10 mouse cellular contexts compared by ENCODE assay signal in genomic region chr2:35397096-35397495, GRCm38 (mm10). TPM values are rescaled to one million over a fixed set of nuclear protein-coding genes. Genes with fewer than 3 reads are reported as not detected.
DNase-seq lines count a peak whose midpoint lies in the region; ATAC-seq and TF ChIP-seq lines count a peak whose summit lies in the region.
"Had no signal": no experiment of that assay in that cellular context is flagged by ENCODE, and none has a peak within 500 bp of the region (broad histone marks: within the 10 kb centered on the region; RNA-seq: fewer than 3 reads in every experiment).

Gene 4930402F06Rik (minus strand): TSS chr2:35397175.

- 0 out of 2 replicates have a peak, but pooled peaks have one; percentile 23 for ATAC-seq in intestine, embryonic 14.5 days (replicated peaks; ENCODE audit: low FRiP score, low TSS enrichment, low read depth)
- no peak for ATAC-seq in intestine, embryonic 16.5 days
- ATAC-seq in kidney, embryonic 14.5 days (ENCODE audit: low FRiP score, low TSS enrichment), result no peak

- H3K27ac ChIP-seq in cerebellum, adult 2 months (ENCODE audit: insufficient read depth, low read length), result no peak within 1 kb of the TSS
- no peak within 1 kb of the TSS for H3K27ac ChIP-seq in intestine, embryonic 14.5 days (ENCODE audit: low read depth)
- no peak within 1 kb of the TSS for H3K27ac ChIP-seq in intestine, embryonic 16.5 days (ENCODE audit: low read length)
- no peak within 1 kb of the TSS for H3K27ac ChIP-seq in kidney, embryonic 14.5 days (ENCODE audit: low read depth, low read length)
- H3K27ac ChIP-seq: macrophage had no signal

- no peaks in the 10 kb centered on the region for H3K9me3 ChIP-seq in intestine, embryonic 14.5 days (ENCODE audit: control insufficient read depth, low read length)
- no peaks in the 10 kb centered on the region for H3K9me3 ChIP-seq in intestine, embryonic 16.5 days (ENCODE audit: control insufficient read depth, low read length)
- no peaks in the 10 kb centered on the region for H3K9me3 ChIP-seq in kidney, embryonic 14.5 days (ENCODE audit: control insufficient read depth, low read length)

- H3K36me3 ChIP-seq in intestine, embryonic 14.5 days (ENCODE audit: control insufficient read depth, insufficient read depth, low read length), result peaks cover 13% of the 10 kb centered on the region; the same call in 1 of the 2 replicates
- H3K36me3 ChIP-seq in intestine, embryonic 16.5 days (ENCODE audit: control insufficient read depth, insufficient read depth, low read length), result no peaks in the 10 kb centered on the region
- peaks cover 4% of the 10 kb centered on the region; the same call in 1 of the 2 replicates for H3K36me3 ChIP-seq in kidney, embryonic 14.5 days (ENCODE audit: control insufficient read depth, insufficient read depth, low read length)

- no peaks in the 10 kb centered on the region for H3K27me3 ChIP-seq in cerebellum, adult 2 months (ENCODE audit: control insufficient read depth, insufficient read depth, low read length)
- H3K27me3 ChIP-seq in intestine, embryonic 14.5 days (replicated peaks; ENCODE audit: control insufficient read depth, insufficient read depth, low read length), result no peaks in the 10 kb centered on the region
- no peaks in the 10 kb centered on the region for H3K27me3 ChIP-seq in intestine, embryonic 16.5 days (replicated peaks; ENCODE audit: control insufficient read depth, insufficient read depth, low read length)
- H3K27me3 ChIP-seq in kidney, embryonic 14.5 days (ENCODE audit: control insufficient read depth, insufficient read depth, low read length), result no peaks in the 10 kb centered on the region

- H3K4me1 ChIP-seq in cerebellum, adult 2 months (ENCODE audit: control insufficient read depth, insufficient read depth, low read length), result no peaks in the 10 kb centered on the region
- H3K4me1 ChIP-seq in intestine, embryonic 14.5 days (replicated peaks; ENCODE audit: control insufficient read depth, insufficient read depth, low read length), result 0 out of 2 replicates have a peak, but pooled peaks cover 4% of the 10 kb centered on the region
- H3K4me1 ChIP-seq in intestine, embryonic 16.5 days (ENCODE audit: control insufficient read depth, insufficient read depth, low read length), result no peaks in the 10 kb centered on the region
- H3K4me1 ChIP-seq in kidney, embryonic 14.5 days (ENCODE audit: control insufficient read depth, insufficient read depth, low read length), result no peaks in the 10 kb centered on the region

- H3K9ac ChIP-seq in intestine, embryonic 14.5 days (ENCODE audit: low read length), result no peak within 1 kb of the TSS
- H3K9ac ChIP-seq in intestine, embryonic 16.5 days (ENCODE audit: low read depth, low read length), result no peak within 1 kb of the TSS
- no peak within 1 kb of the TSS for H3K9ac ChIP-seq in kidney, embryonic 14.5 days (ENCODE audit: low read depth, low read length)

- no peak within 1 kb of the TSS for H3K4me2 ChIP-seq in intestine, embryonic 14.5 days (ENCODE audit: low read length)
- H3K4me2 ChIP-seq in intestine, embryonic 16.5 days (ENCODE audit: low read depth, low read length), result no peak within 1 kb of the TSS
- H3K4me2 ChIP-seq in kidney, embryonic 14.5 days (replicated peaks; ENCODE audit: low read depth, low read length), result no peak within 1 kb of the TSS

- DNase-seq in cerebellum, adult 2 months, result peak; percentile 9 to 21
- no peak for DNase-seq in cerebellum, adult 11-12 months
- DNase-seq in intestine, embryonic 14.5 days (ENCODE audit: low spot score), result peak; percentile 46
- peak; percentile 50 for DNase-seq in layer of hippocampus, adult 9-11 months
- DNase-seq in right cerebral cortex, adult 18-20 months, result peak; percentile 30
- no peak for DNase-seq in adrenal gland, adult 2 months

- no peak within 1 kb of the TSS for H3K4me3 ChIP-seq in cerebellum, adult 2 months (replicated peaks; ENCODE audit: insufficient read depth, low read depth, low read length)
- H3K4me3 ChIP-seq in intestine, embryonic 14.5 days (ENCODE audit: low read depth, low read length), result no peak within 1 kb of the TSS
- no peak within 1 kb of the TSS for H3K4me3 ChIP-seq in intestine, embryonic 16.5 days (ENCODE audit: low read length)
- H3K4me3 ChIP-seq in kidney, embryonic 14.5 days (ENCODE audit: low read length), result no peak within 1 kb of the TSS

- TF ChIP-seq CTCF in cerebellum, adult 2 months (IDR thresholded peaks at IDR 0.05; ENCODE audit: borderline replicate concordance, insufficient read depth, low read depth, low read length), result no peak

- 20% methylated on average over 5 of the region's 5 CpGs for WGBS in cerebellum, adult 2 months
- 62% methylated on average over 5 of the region's 5 CpGs for WGBS in intestine, embryonic 14.5 days
- 66% methylated on average over 5 of the region's 5 CpGs for WGBS in intestine, embryonic 16.5 days
- 77% methylated on average over 5 of the region's 5 CpGs for WGBS in kidney, embryonic 14.5 days

- TF ChIP-seq POLR2A in cerebellum, adult 2 months (IDR thresholded peaks at IDR 0.05; ENCODE audit: borderline replicate concordance, insufficient read depth, low read length), result no peak

RNA-seq across cellular contexts. Expression of gene 4930402F06Rik, which starts in this region (rescaled TPM):
- not detected in 2 replicates for polyA plus RNA-seq in cerebellum, adult 2 months (2012; rRNA removed)
- not detected in 2 replicates for polyA plus RNA-seq in intestine, embryonic 14.5 days (2014; fragmentation: Nextera tagmentation; extraction: Ambion mirVana)
- polyA plus RNA-seq in intestine, embryonic 16.5 days (2015; fragmentation: Nextera tagmentation; extraction: Ambion mirVana), result not detected in 2 replicates
- not detected in 2 replicates for polyA plus RNA-seq in kidney, embryonic 14.5 days (2014; fragmentation: Nextera tagmentation; extraction: Ambion mirVana)
- not detected for total RNA-seq in adrenal gland, adult 2 months (2021)
- not detected in 2 replicates for polyA plus RNA-seq in adrenal gland, adult 2 months (2012; rRNA removed)
- polyA plus RNA-seq: embryonic facial prominence, embryonic 11.5 days; macrophage had no signal

Comparison
In these comparisons a context has a peak if more than half of its experiments do, and no peak if none do; other contexts are left out.
1. Peak in DNase-seq in cerebellum, adult 2 months; RNA of the gene not detected or under 1 TPM.
2. Peak in DNase-seq and ATAC-seq in intestine, embryonic 14.5 days; RNA of the gene not detected or under 1 TPM.
3. DNase-seq: peak in layer of hippocampus, adult 9-11 months (single experiment) and right cerebral cortex, adult 18-20 months (single experiment); none in cerebellum, adult 11-12 months (single experiment) and adrenal gland, adult 2 months (single experiment).